Mouse (Mus musculus): ENCODE results near the gene Teddm3. TPM values are rescaled to one million over a fixed set of nuclear protein-coding genes. Genes with fewer than 3 reads are reported as not detected.

Gene Teddm3
- polyA plus RNA-seq (2012; rRNA removed): not detected in 2 replicates

GRCm38 (mm10) chr16:21153900-21154299, at the start of gene Teddm3:
Gene Teddm3, minus strand, starts transcription at chr16:21154000.

Other genes with a start within 250 kb of the Teddm3 start
- 36.4 and 44.3 TPM in 2 replicates for gene Ephb3, start 50.8 kb upstream of the Teddm3 start, polyA plus RNA-seq (2012; rRNA removed)